Mouse (Mus musculus): ENCODE data around the gene Foxi2.

Gene Foxi2

DNA sequence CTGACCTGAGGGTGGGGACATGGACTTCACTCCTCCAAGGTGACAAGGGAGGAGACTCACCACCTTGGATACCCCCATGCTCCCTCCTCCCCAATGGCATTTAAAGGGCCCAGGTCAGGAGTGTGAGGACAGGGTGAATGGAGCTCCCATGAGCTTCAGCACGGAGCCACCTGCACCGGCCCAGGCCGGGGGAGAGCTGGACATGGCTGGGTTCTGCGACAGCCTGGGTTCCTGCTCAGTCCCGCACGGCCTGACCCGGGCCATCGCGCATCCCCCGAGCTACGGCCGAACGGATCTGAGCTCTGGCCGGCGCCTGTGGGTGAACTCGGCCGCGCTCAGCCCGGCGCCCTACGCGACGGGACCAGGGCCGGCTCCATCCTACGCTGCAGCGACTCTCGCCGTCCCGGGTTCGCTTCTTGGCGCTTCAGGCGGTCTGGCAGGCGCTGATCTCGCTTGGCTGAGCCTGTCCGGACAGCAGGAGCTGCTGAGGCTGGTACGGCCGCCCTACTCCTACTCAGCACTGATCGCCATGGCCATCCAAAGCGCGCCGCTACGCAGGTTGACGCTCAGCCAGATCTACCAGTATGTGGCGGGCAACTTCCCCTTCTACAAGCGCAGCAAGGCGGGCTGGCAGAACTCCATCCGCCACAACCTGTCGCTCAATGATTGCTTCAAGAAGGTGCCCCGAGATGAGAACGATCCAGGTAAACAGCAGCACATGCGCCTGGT is at the start of gene Foxi2:
TSS of gene Foxi2 (plus strand) at position 72 of the 729 bp plus-strand sequence.
- DNase-seq (ENCODE audit: extremely low spot score), result peak; percentile 22

DNA sequence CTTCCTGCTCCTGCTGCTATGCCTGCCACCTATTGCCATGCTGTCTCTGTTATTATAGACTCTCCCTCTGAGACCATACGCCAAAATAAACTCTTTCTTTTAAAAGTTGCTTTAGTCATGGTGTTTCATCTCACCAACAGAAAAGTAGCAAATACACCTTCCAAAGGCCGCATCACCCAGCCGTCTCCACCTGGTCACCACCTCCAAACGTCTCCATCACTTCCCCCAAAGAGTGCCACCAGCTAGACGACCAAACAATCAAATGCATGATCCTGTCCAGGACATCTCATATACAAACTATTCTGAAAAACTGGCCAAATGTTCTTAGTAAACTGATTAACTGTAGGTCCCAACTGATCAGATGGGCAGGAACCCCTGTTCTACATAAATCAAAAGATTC is 45.5 kb upstream of the Foxi2 start:
- no peak for DNase-seq (ENCODE audit: extremely low spot score)

DNA sequence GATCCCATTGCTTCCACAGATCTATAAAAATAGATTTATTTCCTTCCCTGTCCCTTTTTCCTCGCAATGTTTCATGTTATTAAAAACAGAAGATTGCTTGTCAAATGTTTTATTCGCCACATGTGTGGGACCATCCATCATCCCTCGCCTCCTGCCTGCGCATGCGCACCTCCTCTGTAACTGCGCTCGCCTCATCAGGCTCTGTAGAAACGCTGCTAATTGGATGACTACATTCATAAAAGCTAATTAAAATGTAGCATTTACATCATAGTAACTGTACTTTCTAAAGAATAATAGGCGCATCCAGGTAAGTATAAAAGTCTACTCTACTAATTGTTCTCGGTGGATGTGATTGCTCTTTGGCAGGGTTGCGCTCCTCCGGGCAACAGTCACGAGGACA is 34.1 kb upstream of the Foxi2 start:
- no peak for DNase-seq (ENCODE audit: extremely low spot score)

DNA sequence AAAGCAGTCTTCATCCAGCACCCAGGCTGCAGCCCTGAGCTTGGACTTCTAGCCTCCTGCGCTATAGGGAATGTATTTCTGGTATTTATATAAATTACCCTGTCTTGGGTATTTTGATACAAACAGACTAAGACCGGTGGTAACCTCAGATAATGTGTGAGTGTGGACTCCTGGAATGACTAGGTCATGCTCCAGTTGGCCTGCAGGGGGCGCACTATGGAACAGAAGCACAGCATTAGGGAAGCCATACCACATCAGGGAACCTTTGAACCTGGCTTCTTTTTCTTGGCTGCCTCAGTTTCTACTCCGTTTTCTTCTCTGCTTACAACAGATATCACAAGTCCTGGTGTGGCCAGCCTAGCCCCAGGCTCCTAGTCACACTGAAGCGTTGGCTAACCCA is 33.2 kb upstream of the Foxi2 start:
- no peak for DNase-seq (ENCODE audit: extremely low spot score)

DNA sequence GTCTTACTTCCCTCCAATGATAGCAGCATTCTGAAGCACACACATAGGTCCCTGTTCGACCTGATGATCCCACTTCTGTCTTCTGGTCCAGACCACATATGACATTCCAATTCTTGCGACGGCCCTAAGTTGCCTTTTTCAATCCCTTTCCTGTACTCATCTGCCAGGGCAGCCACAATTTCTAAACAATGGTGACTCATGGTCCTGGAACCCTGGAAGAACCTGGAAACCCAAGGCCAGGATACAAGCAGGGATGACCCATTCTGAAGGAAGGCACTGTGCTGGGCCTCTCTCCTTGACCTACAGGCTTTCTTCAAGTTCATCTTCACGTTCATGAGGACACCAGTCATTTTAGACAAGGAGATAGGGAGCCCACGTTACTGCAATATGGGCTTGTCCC is 31.8 kb upstream of the Foxi2 start:
- no peak for DNase-seq (ENCODE audit: extremely low spot score)

DNA sequence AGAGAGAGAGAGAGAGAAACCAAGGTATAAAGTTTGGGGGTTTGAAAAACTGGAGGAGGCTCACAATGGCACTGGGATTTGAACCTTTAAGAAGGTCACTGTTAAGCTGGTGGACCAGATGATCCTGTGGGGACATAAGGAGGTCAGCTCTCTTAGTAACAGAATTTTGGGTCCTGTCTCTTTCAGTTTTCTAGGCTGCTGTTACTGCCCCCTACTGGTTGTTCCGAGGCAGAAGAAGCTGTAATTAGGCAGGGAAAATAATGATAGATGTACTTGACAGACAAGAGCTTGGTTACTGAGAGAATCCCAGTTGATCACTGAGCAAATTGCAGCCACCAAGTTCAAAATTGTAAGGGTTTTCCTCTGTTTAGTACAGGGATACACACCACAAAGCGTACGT is 21.1 kb upstream of the Foxi2 start:
- DNase-seq (ENCODE audit: extremely low spot score), result no peak

- peak; percentile 27 for DNase-seq (ENCODE audit: extremely low spot score)
These were observed 17.1 kb upstream of the Foxi2 start for GRCm38 (mm10) chr7:135392949-135393542.

- no peak for DNase-seq (ENCODE audit: extremely low spot score)
These were observed 15.7 kb upstream of the Foxi2 start for GRCm38 (mm10) chr7:135394436-135394835.

DNA sequence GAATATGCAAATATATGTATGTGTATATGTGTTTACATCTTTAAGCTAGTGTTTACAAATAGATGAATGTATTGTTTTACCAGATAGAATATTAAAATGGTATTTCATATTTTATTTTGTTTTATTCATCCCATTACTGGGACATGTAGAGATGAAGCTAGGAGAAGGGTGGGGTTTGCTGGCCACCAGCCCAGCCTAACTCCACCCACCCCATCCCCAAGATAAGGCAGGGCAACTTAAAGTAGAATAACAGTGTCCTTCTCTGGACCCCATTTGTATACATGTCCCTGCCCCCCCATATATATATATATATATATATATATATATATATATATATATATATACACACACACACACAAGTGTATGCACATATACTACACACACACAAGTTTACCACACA is 14.9 kb upstream of the Foxi2 start:
- DNase-seq (ENCODE audit: extremely low spot score), result no peak

GRCm38 (mm10) chr7:135397096-135397495 is 13.0 kb upstream of the Foxi2 start:
- DNase-seq (ENCODE audit: extremely low spot score), result no peak

- DNase-seq (ENCODE audit: extremely low spot score), result no peak
These were observed 12.2 kb upstream of the Foxi2 start for GRCm38 (mm10) chr7:135397874-135398273.

GRCm38 (mm10) chr7:135403416-135403815 is 6.7 kb upstream of the Foxi2 start:
- DNase-seq (ENCODE audit: extremely low spot score), result peak; percentile 82

DNA sequence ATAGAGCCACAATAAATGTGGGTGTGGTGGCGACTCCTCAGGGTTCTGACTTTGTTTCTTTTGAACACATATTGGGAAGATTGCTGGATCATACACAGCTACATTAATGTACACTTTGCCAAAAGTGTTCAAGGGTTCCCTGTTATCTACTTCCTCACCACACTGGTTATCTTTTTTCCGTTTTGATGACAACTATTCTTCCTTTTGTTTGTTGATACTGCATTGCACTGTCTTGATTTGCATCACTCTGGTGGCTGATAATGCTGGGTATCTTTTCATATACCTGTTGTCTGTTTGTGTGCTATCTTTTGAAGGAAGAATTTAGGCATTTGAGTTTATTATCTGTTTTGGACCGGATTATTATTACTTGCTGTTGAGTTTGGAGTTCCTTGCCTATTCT is 3.3 kb upstream of the Foxi2 start:
- no peak for DNase-seq (ENCODE audit: extremely low spot score)

DNA sequence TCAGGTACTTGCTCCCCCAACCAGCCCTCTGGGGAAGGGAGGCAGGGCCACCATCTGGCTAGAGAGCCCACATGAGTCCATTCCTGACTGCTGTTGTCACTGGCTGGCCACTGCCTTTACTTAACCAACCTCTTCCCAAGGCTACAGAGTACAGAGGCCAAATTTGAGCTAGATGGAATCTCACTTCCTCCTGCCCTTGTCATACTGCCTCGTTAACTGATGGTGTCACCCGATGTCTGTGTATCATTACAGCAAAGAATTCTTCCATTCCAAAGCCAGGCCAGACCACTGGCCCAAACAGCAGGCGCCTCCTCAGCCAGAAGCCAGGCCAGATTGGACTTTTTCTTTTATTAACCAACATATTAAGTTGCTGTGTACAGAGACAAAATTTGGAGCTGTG is 1.6 kb upstream of the Foxi2 start:
- DNase-seq (ENCODE audit: extremely low spot score), result no peak

DNA sequence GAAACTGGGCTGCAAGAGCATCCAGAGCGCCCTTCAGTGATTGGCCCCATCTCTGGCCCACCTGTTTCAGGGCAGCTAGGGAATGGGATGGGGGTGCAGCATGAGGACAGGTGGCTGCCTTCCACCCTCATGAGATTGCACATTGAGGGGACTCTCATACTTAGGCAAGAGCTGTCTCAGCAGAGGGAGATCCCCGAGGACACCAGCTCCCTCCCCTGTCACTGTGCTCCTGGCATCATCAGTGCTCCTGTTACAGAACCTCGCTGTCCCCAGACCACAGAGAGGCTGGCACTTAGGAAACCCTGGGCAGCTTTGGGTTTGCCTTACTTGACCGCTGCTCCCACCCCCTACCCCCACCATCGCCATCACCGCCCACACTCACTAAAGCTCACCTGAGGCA is 2.2 kb downstream of the Foxi2 start:
- no peak for DNase-seq (ENCODE audit: extremely low spot score)

DNA sequence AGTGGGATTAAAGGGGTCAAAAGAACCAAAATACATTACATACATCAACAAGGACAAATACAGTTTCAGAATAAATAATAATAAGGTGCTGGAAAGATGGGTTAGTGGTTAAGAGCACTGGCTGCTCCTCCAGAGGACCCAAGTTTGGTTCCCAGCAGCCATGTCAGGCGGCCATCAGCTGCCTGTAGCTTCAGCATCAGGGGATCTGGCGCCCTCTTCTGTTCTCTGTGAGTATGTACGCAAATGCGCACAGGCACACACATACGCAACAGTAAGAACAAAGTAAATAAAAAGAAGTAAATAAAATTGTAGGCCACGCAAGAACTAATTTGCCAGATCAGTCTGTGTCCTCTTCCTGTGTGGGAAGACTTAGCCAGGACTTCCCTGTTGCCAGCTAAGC is 18.7 kb downstream of the Foxi2 start:
- DNase-seq (ENCODE audit: extremely low spot score), result no peak

GRCm38 (mm10) chr7:135430903-135431302 is 20.8 kb downstream of the Foxi2 start:
- DNase-seq (ENCODE audit: extremely low spot score), result no peak

- DNase-seq (ENCODE audit: extremely low spot score), result no peak
These were observed 33.8 kb downstream of the Foxi2 start for GRCm38 (mm10) chr7:135443903-135444302.

DNA sequence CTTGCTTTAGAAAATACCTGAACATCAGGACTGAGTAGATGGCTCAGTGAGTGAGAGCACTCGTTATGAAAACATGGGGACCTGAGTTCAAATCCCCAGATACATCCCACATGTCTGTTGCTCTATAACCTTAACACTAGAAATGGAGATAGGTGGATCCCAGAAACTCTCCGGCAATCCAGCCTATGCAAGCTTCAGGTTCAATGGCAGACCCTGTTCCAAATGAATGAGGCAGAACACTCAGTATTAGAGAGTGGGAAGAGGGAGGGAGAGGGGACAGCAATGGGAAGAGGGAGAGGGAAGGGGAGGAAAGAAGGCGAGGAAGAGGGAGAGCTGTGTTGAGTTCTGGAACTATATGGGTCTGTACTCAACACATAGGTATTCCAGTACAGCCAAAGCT is 41.2 kb downstream of the Foxi2 start:
- DNase-seq (ENCODE audit: extremely low spot score), result no peak

GRCm38 (mm10) chr7:135452366-135452765 is 42.3 kb downstream of the Foxi2 start:
- DNase-seq (ENCODE audit: extremely low spot score), result no peak

DNA sequence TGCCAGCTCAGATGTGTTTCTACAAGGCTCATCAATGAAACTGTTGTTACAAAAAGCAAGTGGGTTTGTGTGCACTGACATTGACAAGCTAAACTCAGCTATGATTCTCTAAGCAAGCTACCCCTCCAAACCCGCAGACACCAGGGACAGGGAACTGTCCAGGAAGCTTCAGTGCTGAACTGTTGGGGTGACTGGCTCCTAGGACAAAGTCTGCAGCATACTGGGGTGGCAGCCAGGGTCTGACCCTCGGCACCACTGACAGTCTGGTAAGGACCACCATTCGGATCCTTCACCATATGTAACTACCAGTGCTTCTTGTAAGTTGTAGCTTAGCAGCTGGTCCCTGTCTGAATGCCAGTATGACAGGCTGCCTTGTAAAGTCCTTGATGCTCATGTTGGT is 43.6 kb downstream of the Foxi2 start:
- peak; percentile 41 for DNase-seq (ENCODE audit: extremely low spot score)
